Mouse (Mus musculus): ENCODE results near the gene Olfr763.
"Not testable (repeated sequence)": the region's sequence is repeated elsewhere in the genome, so short reads cannot be mapped to it uniquely, and the experiment has no call there.

The Olfr763 gene

DNA sequence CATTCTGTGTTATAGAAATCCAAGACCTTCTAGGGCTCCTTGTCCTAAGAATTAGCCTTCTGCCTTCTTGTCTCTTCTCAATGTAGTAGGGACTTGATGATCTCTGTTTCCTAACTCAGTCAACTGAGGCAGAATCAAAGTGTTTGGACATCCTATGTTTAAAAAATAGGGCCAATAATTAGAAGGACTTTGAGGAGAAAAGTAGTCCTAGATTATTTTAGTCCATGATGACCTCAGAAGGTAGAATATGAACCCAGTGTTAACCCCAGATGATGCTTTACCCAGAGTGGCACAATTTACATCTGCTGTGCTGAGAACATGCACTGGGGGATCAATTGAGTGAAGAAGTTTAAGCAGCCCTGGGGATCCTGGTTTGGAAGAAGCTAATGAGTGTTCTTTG is 39.3 kb downstream of the Olfr763 start, which contains the start of gene Olfr765:
Gene Olfr765, minus strand, starts transcription at position 101 of the 400 bp plus-strand sequence.
- DNase-seq, result not testable (repeated sequence)

Measured in kidney, postnatal 10 days (tissue).